Mouse (Mus musculus) erythroid progenitor cell, adult 5-6 weeks (primary cell): ENCODE data around the gene Rtn4. TPM values are rescaled to one million over a fixed set of nuclear protein-coding genes. Genes with fewer than 3 reads are reported as not detected.

Experiments
- ATAC-seq: replicated peaks from 2 replicates; pipeline ENCODE4 v1.8.0; 2016; ENCODE audit warnings: moderate number of reproducible peaks, mild to moderate bottlenecking, moderate TSS enrichment, inconsistent platforms; ENCODE audit not compliant: poor library complexity, low FRiP score, severe bottlenecking
- total RNA-seq, 2 experiments: library from RNA; stranded (forward) in 1 of 2; stranded (reverse) in 1 of 2; fragments of 150-400 nt in 1 of 2; fragments of 186-747, 209-891 nt in 1 of 2; gene quantifications; 2 replicates each; pipeline versions ENCODE4 v1.2.3 to v1.2.4; 2015 to 2017; ENCODE audit warnings: low replicate concordance in 2 of 2

Gene Rtn4
- total RNA-seq, 2 experiments from 2014 or later, result 46.8 to 50.7 TPM

DNA sequence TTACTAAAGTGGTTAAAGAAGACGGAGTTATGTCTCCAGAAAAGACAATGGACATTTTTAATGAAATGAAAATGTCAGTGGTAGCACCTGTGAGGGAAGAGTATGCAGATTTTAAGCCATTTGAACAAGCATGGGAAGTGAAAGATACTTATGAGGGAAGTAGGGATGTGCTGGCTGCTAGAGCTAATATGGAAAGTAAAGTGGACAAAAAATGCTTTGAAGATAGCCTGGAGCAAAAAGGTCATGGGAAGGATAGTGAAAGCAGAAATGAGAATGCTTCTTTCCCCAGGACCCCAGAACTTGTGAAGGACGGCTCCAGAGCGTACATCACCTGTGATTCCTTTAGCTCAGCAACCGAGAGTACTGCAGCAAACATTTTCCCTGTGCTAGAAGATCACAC, 14.1 kb downstream of the Rtn4 start:
- ATAC-seq, result no peak

DNA sequence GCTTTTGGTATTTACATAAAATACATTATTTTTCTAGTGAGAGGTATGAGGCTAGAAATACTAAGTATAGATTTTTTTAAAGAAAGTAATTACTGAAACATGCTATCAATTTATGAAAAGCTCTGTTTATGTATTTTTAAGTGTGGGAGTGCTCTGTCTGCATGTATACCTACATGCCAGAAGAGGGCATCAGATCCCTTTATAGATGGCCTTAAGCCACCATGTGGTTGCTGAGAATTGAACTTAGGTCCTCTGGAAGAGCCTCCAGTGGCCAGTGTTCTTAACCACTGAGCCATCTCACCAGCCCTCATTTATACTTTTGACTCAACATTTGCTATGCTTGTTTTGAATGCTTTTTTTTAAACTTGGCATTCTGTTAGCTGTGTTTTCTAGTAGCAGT, 16.8 kb downstream of the Rtn4 start:
- ATAC-seq, result no peak

DNA sequence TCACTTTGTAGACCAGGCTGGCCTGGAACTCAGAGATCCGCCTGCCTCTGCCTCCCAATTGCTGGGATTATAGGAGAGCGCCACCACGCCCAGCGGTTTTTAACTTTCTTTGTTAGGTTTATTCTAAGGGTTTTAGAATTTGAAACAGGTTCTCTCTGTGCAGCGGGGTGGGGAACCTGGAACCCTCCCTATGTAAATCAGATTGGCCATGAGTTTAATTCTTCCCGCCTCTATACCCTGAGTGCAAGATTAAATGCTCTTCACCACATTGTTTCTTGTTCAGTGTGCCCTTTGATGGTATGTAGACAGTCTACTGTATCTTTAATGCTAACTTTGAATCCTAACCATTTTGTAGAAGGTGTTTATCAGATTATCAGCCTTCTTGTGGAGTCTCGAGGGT, 21.4 kb downstream of the Rtn4 start:
- no peak for ATAC-seq

DNA sequence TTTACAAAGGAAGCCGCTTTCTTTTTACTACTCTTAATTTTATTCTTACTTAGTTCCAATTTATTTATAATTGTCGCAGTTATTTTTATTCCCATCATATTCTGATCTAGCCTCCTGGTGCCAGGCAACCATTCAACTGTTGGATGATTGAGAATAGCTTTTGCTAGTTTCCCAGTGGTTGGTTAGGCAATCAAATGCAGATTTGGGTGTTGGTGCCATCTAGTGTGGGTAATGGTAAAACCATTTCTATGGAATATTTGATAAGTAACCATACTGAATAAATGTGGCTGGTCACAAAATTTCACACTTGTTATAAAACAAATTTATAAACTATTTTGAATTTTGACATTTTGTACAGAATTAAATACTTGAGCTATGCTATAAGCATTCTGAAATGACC, 22.0 kb downstream of the Rtn4 start:
- no peak for ATAC-seq

DNA sequence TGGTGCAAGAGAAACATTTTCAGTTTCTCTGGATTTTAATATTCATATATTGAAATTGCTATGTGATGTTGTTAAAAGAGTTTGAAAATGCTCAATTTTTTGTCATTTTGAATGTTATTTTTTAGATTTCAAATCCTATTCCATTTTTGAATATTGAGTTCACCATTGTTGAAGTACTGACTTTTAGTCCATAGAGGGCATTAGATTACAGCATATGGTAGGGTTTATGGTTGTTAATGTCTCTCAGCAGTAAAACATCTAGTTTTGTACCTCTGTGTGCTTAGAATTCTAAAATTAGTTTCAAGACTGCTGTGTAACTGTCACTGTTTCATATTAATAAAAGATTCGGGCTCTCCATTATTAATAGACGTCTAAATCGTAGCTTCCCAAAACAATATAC, 22.8 kb downstream of the Rtn4 start:
- no peak for ATAC-seq

DNA sequence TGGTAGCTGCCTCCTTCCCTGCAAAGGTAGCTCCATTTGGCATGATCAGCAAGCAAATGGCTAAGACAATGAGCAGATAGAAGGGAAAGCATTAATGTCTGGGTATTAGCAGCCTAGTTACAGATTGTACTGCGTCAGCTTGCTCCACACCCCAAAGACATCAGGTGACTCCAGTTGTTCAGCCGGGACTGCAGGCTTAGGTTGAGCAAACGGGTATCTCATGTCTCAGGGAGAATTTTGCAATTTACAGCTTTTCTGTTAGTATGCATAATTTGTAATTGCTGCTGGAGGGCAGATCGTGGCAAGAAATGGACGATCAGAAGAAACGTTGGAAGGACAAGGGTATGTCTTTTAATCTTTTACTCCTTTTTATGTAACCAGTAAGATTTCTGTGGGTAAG, 25.8 kb downstream of the Rtn4 start:
- no peak for ATAC-seq

DNA sequence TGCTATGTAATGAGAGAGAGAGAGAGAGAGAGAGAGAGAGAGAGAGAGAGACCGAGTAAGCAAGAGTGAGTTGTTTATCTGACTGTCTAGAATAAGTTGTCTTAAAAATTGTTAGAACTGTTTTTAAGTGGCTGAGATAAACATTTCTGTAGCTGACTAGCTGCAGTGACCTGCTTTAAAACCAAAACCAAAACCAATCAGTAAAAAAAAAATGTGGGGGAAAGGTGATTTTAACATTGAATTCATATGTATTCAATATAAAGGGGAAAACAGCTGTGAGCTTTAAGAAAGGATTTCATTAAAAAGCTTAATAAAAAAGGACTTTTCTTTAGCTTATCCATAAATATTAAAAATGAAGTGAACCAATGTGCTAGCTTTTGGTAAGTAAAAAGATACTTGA, 26.9 kb downstream of the Rtn4 start:
- ATAC-seq, result no peak

DNA sequence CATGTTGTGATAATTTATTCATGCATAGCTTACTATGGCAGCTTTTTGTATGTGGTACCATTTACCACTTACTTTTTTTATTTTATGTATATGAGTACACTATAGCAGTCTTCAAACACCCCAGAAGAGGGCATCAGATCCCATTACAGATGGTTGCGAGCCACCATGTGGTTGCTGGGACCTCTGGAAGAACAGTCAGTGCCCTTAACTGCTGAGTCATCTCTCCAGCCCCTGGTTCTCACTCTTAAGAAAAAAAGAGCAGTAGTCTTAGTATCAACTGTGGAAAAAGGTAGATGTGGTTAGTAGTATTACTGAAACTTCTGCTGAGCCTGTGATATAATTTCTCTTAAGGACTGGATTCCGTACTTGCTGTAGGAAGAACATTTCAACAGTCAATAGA, 31.5 kb downstream of the Rtn4 start:
- no peak for ATAC-seq

DNA sequence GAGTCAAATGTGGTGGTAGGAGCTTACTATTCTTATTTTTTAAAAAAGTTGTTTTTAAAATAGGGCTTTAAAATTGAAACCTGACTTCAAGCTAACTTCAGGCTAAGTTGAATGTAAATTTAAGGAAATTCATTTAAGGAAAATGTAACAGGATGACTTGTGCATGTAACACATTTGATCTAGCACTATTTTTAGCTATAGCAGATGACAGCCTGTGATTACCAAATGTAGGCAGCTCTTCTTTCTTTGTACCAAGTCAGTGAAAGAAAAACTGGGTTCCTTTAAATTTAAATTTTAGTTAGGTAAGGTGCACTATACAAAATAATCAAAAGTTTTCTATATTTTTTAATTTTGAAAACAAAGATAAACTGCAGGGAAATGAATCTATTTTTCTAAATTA, 32.4 kb downstream of the Rtn4 start:
- ATAC-seq, result no peak

DNA sequence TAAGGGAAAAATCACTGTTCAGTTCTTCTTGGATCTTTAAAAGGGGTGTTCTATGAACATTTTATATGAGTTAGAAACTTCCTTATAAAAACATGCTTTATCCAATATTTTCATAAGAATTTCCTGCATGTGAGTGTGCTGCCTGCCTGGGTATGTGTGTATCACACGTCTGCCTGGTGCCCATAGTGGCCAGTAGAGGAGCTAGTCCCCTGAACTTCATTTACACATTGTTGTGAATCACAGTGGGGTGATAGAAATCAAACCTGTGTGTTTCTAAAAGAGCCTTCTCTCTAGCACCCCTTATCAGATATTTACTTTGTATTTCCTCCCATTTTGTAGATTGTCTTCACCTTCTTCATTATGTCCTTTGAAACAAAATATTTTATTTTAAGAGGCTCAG, 32.9 kb downstream of the Rtn4 start:
- ATAC-seq, result no peak

DNA sequence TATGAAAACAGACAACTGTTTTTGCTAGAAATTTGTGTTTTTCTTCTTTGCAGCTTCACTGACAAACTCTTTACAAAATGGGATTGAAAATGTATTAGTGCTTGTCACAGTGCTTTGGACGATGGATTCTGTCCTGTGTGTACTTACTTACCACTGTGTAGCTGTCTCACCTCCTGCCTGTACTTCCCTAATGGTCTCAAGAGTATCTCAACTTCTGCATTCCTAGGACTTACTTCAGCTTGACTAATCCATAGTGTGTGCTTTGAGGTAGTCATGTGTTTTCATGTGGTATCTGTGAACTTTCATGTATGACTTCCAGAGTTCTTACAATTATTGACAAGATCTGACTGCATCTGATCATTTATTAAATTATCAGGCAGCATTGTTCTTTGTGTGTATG, 35.2 kb downstream of the Rtn4 start:
- ATAC-seq, result no peak

DNA sequence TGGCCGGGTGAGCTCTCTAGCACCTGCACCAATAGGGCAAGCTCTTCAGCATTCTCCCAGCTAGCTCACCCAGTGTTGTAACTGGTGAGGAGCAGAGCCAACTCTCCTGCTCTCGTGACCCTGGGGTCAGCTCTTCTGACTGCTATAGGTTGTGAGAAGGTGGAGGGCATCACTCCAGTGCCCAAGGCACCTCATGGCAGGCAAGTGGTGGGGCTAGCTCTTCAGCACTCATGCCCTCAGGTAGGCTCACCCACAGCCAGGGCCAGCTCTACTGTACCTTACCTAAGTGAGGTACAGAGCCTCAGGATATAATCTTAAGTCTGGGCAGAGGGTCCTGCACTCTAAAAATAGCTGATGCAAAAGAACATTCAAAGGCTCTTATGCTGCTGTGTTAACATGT, 47.0 kb downstream of the Rtn4 start:
- 0 out of 2 replicates have a peak, but pooled peaks have one; percentile 46 for ATAC-seq

DNA sequence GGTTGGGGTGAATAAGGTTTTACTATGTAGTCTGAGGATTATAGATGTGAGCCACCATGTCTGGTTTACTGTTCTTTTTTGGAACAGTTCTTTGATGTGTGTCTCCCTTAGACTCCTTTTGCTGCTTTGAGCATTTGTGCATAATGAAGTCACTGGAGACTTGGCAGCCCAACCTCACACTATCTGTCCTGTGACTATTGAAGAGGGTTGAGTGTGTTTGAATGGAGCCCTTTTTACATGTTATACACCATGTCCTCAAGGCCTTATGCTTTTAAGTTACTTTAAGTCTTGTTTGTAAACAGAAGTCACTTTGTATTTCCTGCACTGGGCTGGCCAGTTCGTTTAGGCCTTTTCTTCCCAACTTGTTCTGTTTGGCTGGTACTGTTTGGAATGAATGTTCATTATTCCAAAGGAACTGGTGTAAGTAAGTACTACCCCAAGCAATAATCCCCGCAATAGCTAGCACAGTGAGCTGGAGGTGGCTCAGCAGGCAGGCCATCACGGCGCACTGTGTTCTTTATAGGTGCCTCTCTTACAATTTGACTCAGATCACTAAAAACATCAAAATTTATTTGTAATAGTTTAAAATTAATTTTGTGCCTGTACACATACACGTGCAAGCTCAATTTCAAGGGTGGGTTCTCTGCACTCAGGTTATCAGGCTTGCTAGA, 52.1 kb downstream of the Rtn4 start:
- ATAC-seq, result no peak

DNA sequence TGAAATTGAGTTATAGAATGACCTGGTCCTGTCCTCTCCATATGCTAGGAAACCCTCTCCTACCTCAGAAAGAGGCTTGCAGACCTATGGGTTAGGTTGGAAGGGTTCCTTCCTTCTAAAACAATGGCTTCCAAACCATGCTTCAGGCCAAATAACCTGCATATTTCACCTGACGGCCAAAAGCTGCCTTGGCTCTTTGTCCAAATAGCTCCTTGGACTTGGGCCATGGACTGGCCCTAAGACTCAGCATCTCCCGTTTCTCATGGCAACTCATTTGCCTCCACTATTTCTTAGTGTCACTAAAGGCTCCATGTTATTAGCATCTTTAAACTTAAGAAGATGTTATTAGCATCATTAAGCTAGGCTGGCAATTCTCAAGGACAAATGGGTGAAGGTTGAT, 52.8 kb downstream of the Rtn4 start:
- no peak for ATAC-seq

DNA sequence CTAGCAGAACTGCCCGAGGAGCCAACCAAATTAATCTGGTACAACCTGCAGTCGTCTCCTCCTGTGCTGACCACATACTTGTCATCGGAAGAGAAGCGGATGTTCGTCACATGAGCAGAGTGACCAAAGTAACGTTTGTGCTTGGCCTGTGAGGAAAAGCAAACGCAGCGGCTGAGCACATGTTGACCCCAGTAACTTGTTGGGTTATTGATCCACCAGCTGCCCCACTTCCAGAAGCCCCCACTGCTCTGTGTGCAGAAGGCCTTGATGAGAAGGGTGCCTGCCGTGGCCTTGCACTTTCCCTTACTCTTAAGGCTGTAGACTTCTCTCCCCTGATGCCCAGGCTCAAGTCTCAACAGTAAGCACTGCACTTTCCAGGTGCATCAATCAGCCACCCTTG, 53.5 kb downstream of the Rtn4 start:
- ATAC-seq, result no peak

DNA sequence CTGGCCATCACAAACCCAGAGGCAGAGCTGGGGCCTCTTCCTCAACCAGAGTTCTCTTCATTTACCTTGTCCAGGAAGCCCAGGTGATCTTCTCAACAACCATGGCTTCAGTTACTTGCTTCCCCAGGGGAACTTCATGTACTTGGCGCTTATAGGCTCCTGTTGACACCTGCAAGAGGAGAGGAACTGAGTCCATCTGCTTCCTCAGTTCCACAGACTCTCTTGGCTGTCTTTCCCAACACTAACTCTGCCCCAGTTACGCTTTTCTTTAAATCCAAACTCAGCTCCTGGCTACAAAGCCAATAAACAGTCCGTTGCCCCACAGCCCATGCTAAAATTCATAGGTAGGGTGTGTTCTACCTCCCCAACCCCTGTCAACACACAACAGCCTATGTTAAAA, 54.6 kb downstream of the Rtn4 start:
- no peak for ATAC-seq

DNA sequence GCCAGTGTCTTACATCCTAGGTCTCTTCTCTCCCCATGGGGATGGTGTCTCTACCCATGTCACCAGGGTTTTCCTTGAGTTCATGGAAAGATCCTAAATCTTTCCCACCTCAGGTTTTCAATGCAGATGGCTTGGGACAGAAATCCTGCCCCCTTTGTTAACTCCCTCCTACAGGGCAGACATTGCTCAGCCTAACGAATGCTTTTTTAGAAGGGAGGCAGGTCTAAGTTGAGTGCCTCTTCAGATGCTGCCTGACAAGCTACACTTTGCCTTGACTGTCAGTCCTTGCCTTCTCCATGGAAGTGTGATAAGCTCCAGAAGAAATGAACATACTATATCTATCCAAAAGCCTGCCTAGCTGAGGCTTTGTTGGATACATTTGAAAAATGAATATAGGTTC, 55.1 kb downstream of the Rtn4 start:
- no peak for ATAC-seq

DNA sequence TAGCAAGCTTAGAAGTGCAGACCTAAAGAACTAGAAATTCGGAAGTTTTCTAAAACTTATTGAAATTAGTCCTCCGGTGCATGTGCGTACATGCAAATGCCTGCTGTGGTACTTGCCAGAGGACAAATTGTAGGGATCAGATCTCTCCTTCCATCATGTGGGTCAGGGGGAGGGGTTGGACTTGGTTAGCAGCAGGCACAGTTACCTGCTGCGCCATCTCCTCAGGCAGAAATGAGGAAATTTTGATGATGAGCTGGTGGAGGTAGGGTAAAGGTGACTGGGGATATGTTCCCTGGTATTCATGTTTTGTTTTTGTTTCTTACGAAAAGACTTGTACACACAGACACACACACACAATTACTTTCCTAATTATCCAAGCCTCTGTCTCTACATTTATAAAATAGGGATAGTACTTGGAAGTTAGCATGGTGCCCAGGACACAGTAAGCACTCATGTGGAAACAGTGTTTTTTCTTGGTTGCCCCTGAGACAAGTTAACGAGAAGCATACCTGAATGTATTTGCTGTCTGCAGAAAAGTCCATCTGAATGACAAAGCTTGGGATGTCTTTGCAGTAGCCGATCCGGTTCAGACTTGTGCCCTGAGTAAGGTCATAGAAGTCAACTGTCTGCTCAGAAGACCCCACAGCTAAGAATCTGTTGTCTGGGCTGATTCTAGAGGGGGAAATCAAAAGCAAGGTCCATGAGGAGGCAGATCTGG, 56.2 kb downstream of the Rtn4 start:
- no peak for ATAC-seq

DNA sequence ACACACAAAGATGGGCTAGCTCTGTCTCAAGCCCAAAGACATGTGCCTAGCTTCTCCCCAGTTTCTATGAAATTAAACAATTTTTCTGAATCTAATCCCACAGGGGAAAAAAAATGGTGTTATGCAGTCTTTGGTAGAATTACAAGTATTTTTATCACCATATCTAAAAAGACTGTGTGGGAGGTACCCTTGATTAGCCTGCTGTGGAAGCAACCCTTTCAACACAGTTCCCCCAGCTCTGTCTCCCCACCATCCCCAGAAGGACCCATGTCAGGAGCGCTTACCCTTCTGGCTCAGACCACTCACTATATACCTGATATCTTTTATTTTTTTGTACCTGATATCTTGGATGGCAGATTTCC, 56.7 kb downstream of the Rtn4 start:
- no peak for ATAC-seq

DNA sequence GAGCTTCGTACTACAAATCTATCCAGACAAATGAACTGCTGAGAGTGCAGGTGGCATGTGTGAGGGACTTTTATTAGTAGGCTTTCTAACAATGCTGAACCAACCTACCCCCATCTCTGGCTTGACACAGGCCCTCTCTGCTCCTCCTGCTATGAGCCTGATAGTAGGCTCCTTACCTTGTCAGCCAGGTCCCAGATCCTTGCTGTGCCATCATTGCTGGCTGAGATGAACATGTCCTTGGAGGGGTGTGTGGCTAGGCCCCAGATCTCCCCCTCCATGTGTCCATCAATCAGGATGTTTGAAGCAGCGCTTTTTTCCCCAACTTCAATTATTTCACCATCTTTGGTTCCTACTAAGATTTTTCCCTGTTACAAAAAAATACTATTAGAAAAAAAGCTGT, 58.3 kb downstream of the Rtn4 start:
- ATAC-seq, result no peak

DNA sequence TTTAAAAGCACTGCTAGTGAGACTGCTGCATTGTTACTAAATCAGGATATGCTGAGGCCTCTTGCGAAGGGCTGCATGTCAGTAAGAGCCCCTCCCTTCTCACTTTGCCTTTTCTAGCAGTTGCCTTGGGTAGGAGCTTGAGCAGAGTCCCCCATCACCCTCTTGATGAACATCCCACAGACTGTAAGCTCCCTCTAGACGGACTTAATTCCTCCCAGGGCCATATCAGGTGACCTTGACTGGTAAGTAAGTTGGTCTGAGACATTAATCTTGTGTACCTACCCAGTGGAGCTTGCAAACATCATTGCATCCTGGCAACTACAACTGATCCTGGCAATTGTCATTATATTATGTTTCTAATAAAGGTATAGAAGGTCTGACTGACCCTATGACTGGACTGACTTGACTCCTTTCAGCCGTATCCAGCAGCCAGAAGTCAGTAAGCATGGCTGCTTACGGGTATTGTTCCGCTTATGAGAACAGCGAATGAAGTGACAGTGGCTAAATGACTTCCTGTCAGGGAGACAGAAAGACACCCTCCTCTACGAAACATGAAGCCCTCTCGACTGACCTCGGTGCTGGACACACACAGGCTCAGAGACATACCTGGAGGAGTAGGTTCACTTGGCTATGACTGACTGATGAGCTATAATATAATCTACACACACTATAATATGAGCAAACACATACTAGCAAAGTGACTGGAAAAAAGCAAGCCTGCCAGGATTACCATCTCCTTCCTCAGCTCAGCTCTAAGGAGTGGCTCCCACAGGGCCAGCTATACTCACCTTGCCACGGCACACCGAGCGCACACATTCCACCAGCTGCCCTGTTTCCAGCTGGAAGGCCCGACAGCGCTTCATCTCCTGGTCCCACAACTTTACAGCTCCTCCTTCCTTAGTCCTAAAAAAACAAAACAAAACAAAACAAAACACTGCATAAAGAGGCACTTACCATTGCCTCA, 59.2 kb downstream of the Rtn4 start:
- no peak for ATAC-seq
